Mouse (Mus musculus): ENCODE measurements at regions not wholly inside any gene's neighbourhood (a gene's known extent, or its start where the extent isn't known, plus 50 kb on each side); places are given as distances from the start of the nearest gene placed in this dataset.
A peak's percentile ranks its signal among the peaks of the same experiment; 100 is the strongest.

- ATAC-seq (replicated peaks; ENCODE audit: poor library complexity, severe bottlenecking): no peak
These were observed 245.2 kb downstream of the Prdm2 start for GRCm38 (mm10) chr4:142967604-142968003.

DNA sequence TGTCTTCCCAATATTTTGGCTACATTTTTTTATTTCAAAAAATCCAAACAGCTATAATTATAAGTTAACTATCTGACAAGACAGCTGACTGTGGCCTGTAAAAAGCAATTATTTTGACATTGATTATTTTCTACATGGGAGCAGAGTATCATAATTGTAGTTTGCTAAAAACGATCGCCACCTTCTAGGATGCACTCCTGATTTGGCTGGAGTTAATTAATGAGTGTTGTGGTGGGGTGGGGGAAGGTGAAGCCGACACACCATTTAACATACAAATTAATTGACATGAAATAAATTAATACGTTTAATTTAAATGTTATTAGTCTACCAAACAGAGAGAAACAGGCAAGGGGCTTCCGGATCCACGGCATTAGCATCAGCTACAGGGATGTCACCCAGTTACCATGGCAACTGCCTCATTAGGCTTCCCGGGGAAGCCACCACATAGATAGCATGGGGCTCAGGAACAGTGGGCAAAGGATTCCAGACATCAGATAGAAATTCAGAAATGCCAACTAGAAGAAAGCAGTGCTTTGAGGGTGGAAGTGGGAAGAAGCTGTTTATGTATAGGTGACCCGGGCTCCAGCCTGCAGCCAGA is 255.9 kb downstream of the Prdm2 start:
- ATAC-seq (replicated peaks; ENCODE audit: poor library complexity, severe bottlenecking): no peak

GRCm38 (mm10) chr4:142956376-142956775 is 256.4 kb downstream of the Prdm2 start:
- ATAC-seq (replicated peaks; ENCODE audit: poor library complexity, severe bottlenecking): no peak

- no peak for ATAC-seq (replicated peaks; ENCODE audit: poor library complexity, severe bottlenecking)
These were observed 259.1 kb downstream of the Prdm2 start for GRCm38 (mm10) chr4:142953724-142954123.

DNA sequence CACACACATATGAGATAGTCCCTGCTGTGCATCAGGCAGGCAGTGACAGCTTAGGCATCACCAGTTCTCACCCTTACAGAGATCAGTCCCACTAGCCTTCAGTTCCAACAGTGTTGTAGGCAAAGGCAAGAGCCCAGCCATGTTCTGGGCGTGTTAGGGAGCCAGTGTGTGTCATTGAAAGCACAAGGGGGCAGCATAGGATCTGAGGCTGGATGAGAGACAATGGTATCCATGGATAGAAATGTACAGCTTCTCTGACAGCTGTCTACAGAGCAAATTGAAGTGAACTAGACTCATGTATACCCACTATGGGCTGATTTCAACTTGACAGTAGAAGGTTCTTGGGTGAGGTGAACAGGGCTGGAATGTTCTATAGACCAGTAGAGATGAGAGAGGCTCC is 259.9 kb downstream of the Prdm2 start:
- no peak for ATAC-seq (replicated peaks; ENCODE audit: poor library complexity, severe bottlenecking)

DNA sequence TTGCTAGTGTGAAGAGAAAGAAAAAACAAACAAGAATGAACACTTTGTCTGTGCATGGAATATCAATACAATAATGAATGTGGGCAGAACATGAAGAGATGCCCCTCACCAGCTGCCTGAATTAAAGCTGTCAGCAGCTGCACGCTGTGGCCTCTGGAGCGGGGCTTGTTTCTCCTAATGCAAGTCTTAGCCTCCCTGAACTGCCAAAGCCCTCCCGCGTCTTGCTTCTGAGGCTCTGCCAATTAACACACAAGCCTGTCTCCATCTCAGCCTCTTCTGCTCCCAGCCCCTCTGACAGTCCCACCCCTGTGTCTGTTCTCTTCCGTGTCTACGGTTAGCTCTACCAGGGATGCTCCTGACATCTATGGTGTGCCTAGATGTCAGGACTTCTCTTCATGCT is 265.1 kb downstream of the Prdm2 start:
- ATAC-seq (replicated peaks; ENCODE audit: poor library complexity, severe bottlenecking): no peak

GRCm38 (mm10) chr4:142933627-142934026 is 279.2 kb downstream of the Prdm2 start:
- ATAC-seq (replicated peaks; ENCODE audit: poor library complexity, severe bottlenecking): no peak

- ATAC-seq (replicated peaks; ENCODE audit: poor library complexity, severe bottlenecking): no peak
These were observed 283.6 kb downstream of the Prdm2 start for GRCm38 (mm10) chr4:142929245-142929644.

GRCm38 (mm10) chr4:142927328-142928108 is 285.3 kb downstream of the Prdm2 start:
- ATAC-seq (replicated peaks; ENCODE audit: poor library complexity, severe bottlenecking): no peak

GRCm38 (mm10) chr4:142925111-142925510 is 287.7 kb downstream of the Prdm2 start:
- ATAC-seq (replicated peaks; ENCODE audit: poor library complexity, severe bottlenecking): no peak

DNA sequence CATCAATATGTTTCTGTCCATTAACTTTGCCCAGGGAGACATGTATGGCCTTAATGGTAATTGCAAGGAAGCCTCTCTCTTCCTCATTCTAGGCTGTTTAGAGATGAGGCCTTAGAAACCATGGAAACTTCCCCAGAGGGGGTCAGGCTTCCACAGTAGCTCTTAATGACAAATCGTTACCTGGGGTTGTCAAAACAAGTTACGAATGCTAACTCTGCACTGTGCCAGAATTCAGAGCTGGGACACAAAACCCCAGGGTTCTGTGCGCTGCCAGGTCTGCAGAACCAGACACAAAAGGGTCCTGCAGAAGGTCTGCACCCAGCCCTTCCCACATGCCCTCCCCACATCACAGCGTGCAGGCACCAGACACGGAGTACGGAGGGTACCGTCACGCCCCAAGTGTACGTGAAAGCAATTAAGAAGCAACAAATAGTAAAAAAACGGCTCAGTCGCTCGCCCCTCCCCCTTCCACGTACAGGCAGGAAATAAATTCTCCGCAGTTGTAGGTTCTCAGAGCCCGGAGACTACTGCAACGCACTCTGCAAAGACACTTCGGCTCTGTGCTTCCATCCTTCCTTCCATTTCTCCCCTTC is 303.3 kb downstream of the Prdm2 start:
- no peak for ATAC-seq (replicated peaks; ENCODE audit: poor library complexity, severe bottlenecking)

DNA sequence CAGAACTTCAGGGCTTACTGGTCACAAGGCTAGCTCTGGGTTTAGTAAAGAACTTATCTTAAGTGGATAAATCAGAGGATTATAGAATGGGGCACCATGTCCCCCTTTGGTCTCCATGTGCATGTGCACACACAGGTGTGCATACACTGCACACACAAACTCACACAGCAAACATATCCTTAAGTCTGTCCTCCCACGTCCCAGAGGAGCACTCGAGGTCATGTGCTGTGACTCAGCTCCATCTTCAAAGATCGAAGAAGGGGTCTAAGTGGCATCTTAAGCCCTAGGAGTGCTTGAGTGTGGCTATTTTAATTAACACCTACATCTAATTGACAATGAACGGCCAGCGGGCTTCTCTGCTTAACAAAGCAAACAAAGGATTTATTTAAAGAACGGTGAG is 304.0 kb downstream of the Prdm2 start:
- ATAC-seq (replicated peaks; ENCODE audit: poor library complexity, severe bottlenecking): no peak

DNA sequence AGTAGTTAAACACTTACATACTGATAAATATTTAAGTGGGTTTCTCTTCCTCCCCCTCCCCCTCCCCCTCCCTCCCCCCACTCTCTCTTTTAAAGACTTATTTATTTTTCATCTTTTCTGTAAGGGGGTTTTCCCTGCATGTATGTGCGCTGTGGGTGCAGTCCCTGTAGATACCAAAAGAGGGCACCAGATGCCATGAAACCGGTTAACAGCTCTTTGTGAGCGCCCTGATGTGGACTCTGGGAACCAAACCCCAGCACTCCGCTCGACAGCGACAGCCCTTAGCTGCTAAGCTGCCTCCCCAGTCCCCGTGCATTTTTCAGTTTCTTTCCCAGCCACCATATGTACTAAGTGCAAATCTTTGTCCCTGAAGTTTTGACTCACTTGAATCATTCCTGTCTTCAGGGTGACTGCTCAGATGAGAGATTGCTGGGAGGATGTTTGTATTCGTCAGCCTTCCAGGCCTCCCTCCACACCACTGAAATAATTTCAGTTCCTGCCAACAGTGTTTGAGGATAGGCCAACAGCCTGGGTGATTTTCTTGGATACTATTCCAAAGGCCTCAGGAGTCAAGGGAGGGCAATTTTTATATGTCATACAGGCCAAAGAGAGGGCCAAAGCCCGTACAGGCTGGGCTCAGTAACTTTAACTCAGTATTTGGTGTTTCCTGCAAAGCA is 309.3 kb downstream of the Prdm2 start:
- no peak for ATAC-seq (replicated peaks; ENCODE audit: poor library complexity, severe bottlenecking)

DNA sequence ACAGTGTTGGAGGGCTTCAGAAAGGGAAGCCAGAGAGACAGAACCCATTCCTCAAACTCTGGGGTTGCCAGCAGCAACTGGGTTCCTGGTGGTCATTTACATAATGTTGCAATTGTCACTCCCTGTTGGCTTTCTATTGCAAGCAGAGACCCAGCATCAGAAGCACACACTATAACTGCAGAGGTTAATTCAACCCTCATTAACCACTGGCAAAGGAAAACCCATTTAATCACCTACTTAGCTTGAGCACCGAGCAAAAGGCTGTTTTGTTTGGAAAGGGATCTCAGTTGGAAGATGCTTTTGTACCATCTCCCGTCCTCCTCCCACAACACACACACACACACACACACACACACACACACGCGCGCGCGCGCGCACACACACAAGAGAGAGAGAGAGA is 312.0 kb downstream of the Prdm2 start:
- ATAC-seq (replicated peaks; ENCODE audit: poor library complexity, severe bottlenecking): no peak

- ATAC-seq (replicated peaks; ENCODE audit: poor library complexity, severe bottlenecking): no peak
These were observed 313.8 kb downstream of the Prdm2 start for GRCm38 (mm10) chr4:142898994-142899393.

DNA sequence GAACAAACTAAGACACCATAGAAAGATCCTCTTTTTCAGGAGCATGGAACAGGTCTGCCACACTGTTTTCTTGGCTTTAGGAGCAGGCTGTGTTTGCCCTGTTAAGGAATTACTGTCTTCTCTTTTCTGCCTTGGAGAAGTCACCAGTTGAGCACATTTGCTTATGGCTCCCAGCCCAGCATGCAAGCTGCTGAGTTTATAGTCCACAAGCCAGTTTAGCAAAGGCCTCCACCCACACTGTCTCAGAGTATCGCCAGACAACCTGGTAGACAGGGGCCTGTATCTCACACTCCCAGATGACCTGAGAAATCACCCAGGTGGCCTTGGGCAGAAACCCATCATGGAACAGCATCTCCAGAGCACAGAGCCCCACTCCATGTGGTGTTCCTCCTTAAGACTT is 322.1 kb downstream of the Prdm2 start:
- ATAC-seq (replicated peaks; ENCODE audit: poor library complexity, severe bottlenecking): no peak

- no peak for ATAC-seq (replicated peaks; ENCODE audit: poor library complexity, severe bottlenecking)
These were observed 323.9 kb downstream of the Prdm2 start for GRCm38 (mm10) chr4:142888891-142889290.

- ATAC-seq (replicated peaks; ENCODE audit: poor library complexity, severe bottlenecking): no peak
These were observed 324.9 kb downstream of the Prdm2 start for GRCm38 (mm10) chr4:142887876-142888275.

DNA sequence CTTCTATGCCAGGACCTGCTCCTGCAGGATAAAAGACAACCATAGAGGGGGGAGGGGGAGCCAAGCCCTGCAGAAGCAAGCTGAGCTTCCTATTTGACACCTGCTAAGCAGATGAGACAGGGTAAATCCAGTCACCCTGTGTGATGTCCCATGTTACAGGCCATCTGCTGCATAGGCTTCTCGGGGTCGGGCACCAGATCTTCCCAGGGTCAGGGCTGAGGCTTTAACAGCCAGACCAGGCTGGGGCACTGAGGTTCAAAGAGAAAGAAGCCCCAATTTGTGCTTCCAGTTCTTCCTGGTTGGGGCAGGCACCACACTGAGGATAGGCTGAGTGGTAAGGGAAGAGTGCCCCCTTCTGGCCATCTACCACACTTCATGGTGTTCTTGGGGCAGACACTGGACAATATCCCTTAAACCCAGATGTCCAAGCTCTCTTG is 332.5 kb downstream of the Prdm2 start:
- ATAC-seq (replicated peaks; ENCODE audit: poor library complexity, severe bottlenecking): peak; percentile 35; the same call in 1 of the 2 replicates

GRCm38 (mm10) chr4:142876151-142876550 is 336.6 kb downstream of the Prdm2 start:
- ATAC-seq (replicated peaks; ENCODE audit: poor library complexity, severe bottlenecking): no peak

GRCm38 (mm10) chr4:142875105-142875504 is 337.7 kb downstream of the Prdm2 start:
- no peak for ATAC-seq (replicated peaks; ENCODE audit: poor library complexity, severe bottlenecking)

Data from granulocyte monocyte progenitor cell, adult 5-6 weeks (primary cell).